Comparison of ENCODE assay signal across 25 mouse cellular contexts in genomic region chr16:34445666-34446065, GRCm38 (mm10).
A peak's percentile ranks its signal among the peaks of the same experiment; 100 is the strongest.
DNase-seq lines count a peak whose midpoint lies in the region; ATAC-seq and TF ChIP-seq lines count a peak whose summit lies in the region.
"Had no signal": no experiment of that assay in that cellular context is flagged by ENCODE, and none has a peak within 500 bp of the region (broad histone marks: within the 10 kb centered on the region; RNA-seq: fewer than 3 reads in every experiment).

No protein-coding gene starts in this region.

- intact Hi-C loops in left cerebral cortex, adult 2 months (cut with DNase I) = no loop called here
- intact Hi-C loops in left cerebral cortex, postnatal 25 days (cut with DNase I) = no loop called here

- H3K9ac ChIP-seq in kidney, embryonic 14.5 days (ENCODE audit: low read depth, low read length) = no peak overlapping the region
- H3K9ac ChIP-seq: heart, embryonic 13.5 days; hindbrain, embryonic 15.5 days; liver, embryonic 14.5 days; stomach, embryonic 15.5 days had no signal

- no peak overlapping the region for H3K4me2 ChIP-seq in kidney, embryonic 14.5 days (replicated peaks; ENCODE audit: low read depth, low read length)
- H3K4me2 ChIP-seq: heart, embryonic 13.5 days; hindbrain, embryonic 15.5 days; stomach, embryonic 15.5 days had no signal

- no peaks in the 10 kb centered on the region for H3K9me3 ChIP-seq in kidney, embryonic 14.5 days (ENCODE audit: control insufficient read depth, low read length)
- H3K9me3 ChIP-seq: heart, embryonic 13.5 days; hindbrain, embryonic 10.5 days; hindbrain, embryonic 15.5 days; stomach, embryonic 15.5 days had no signal

- H3K27ac ChIP-seq in kidney, embryonic 14.5 days (ENCODE audit: low read depth, low read length) = peak overlapping the region; percentile 26; the same call in 1 of the 2 replicates
- peak overlapping the region; percentile 5; the same call in 1 of the 2 replicates for H3K27ac ChIP-seq in left cerebral cortex, adult 2 months
- H3K27ac ChIP-seq: heart, embryonic 13.5 days; hindbrain, embryonic 10.5 days; hindbrain, embryonic 15.5 days; liver, embryonic 14.5 days; stomach, embryonic 15.5 days had no signal

- peaks cover 29% of the 10 kb centered on the region; the same call in 1 of the 2 replicates for H3K4me1 ChIP-seq in kidney, embryonic 14.5 days (ENCODE audit: control insufficient read depth, insufficient read depth, low read length)

- no peaks in the 10 kb centered on the region for H3K27me3 ChIP-seq in kidney, embryonic 14.5 days (ENCODE audit: control insufficient read depth, insufficient read depth, low read length)
- H3K27me3 ChIP-seq: heart, embryonic 13.5 days; hindbrain, embryonic 15.5 days; stomach, embryonic 15.5 days had no signal

- no peak for TF ChIP-seq CTCF in left cerebral cortex, adult 2 months (IDR thresholded peaks at IDR 0.05)

- H3K4me3 ChIP-seq in kidney, embryonic 14.5 days (ENCODE audit: low read length) = no peak overlapping the region
- no peak overlapping the region for H3K4me3 ChIP-seq in left cerebral cortex, adult 2 months
- H3K4me3 ChIP-seq: heart, embryonic 13.5 days; hindbrain, embryonic 10.5 days; hindbrain, embryonic 15.5 days; stomach, embryonic 15.5 days had no signal

- peak; percentile 61; the same call in 1 of the 2 replicates for ATAC-seq in kidney, embryonic 14.5 days (ENCODE audit: low FRiP score, low TSS enrichment)
- ATAC-seq: CD4-positive, CD25-positive, alpha-beta regulatory T cell, adult 4 months; forebrain, embryonic 14.5 days; inflammation-experienced regulatory T-cells, adult 6 months had no signal

- H3K36me3 ChIP-seq in kidney, embryonic 14.5 days (ENCODE audit: control insufficient read depth, insufficient read depth, low read length) = no peaks in the 10 kb centered on the region
- H3K36me3 ChIP-seq: heart, embryonic 13.5 days; hindbrain, embryonic 10.5 days; hindbrain, embryonic 15.5 days; stomach, embryonic 15.5 days had no signal

- 25% methylated on average over 7 of the region's 7 CpGs for WGBS in kidney, embryonic 14.5 days
- 23% methylated on average over 7 of the region's 7 CpGs for WGBS in large intestine, adult 2 months

- no peak for DNase-seq in kidney, adult 11 months
- no peak for DNase-seq in left cerebral cortex, adult 2 months (ENCODE audit: extremely low spot score in 1 of 2, low spot score in 2 of 2)
- DNase-seq in left cerebral cortex, postnatal 25 days (ENCODE audit: low spot score in 2 of 2) = no peak
- DNase-seq in forelimb bud, embryonic 11.5 days (ENCODE audit: low read depth, low spot score) = peak; percentile 17
- peak; percentile 28 for DNase-seq in large intestine, adult 2 months (ENCODE audit: low read depth, low spot score)
- no peak for DNase-seq in gastrocnemius, postnatal 10 days
- DNase-seq: adrenal gland, postnatal 25 days; cerebellum, adult 2 months; cerebellum, postnatal 14 days; heart, postnatal 10 days; liver; lung, adult 2 months; lung, postnatal 10 days; midbrain, embryonic 14.5 days; retina, postnatal 1 day; right cerebral cortex, postnatal 25 days had no signal

Comparison
In these comparisons a context has a peak if more than half of its experiments do, and no peak if none do; other contexts are left out.
1. DNase-seq: peak in forelimb bud, embryonic 11.5 days (single experiment) and large intestine, adult 2 months (single experiment); none in kidney, adult 11 months (single experiment), left cerebral cortex, adult 2 months (0 of 2), left cerebral cortex, postnatal 25 days (0 of 2) and gastrocnemius, postnatal 10 days (single experiment).